Comparison of ENCODE assay signal across 15 mouse cellular contexts in genomic region chr8:70511770-70512169, GRCm38 (mm10). TPM values are rescaled to one million over a fixed set of nuclear protein-coding genes. Genes with fewer than 3 reads are reported as not detected.
DNase-seq lines count a peak whose midpoint lies in the region; ATAC-seq and TF ChIP-seq lines count a peak whose summit lies in the region.
"Had no signal": no experiment of that assay in that cellular context is flagged by ENCODE, and none has a peak within 500 bp of the region (broad histone marks: within the 10 kb centered on the region; RNA-seq: fewer than 3 reads in every experiment).

No protein-coding gene starts in this region.

- H3K4me3 ChIP-seq in forebrain, embryonic 12.5 days (replicated peaks) = no peak overlapping the region
- no peak overlapping the region for H3K4me3 ChIP-seq in forebrain, embryonic 16.5 days (replicated peaks; ENCODE audit: low read length)
- H3K4me3 ChIP-seq in layer of hippocampus, adult 2 months = no peak overlapping the region
- peak overlapping the region; percentile 77; the same call in 1 of the 2 replicates for H3K4me3 ChIP-seq in embryonic facial prominence, embryonic 15.5 days (replicated peaks)

- DNase-seq in layer of hippocampus, adult 2 months (ENCODE audit: low spot score in 2 of 2) = no peak
- no peak for DNase-seq in layer of hippocampus, adult 18-20 months (ENCODE audit: low spot score in 2 of 2)
- DNase-seq in CD4-positive helper T cell, adult 2 months (ENCODE audit: low read depth, low spot score) = peak; percentile 13
- DNase-seq in urinary bladder, adult 18-20 months (ENCODE audit: low spot score in 2 of 2) = no peak
- DNase-seq in testis, postnatal 10 days (ENCODE audit: low spot score) = no peak
- DNase-seq: adrenal gland, postnatal 14 days; B cell, adult 2 months; cerebellum, adult 11-12 months; heart, postnatal 10 days; kidney, adult 2 months; layer of hippocampus, postnatal 36 days had no signal

- H3K4me2 ChIP-seq in forebrain, embryonic 12.5 days = no peak overlapping the region
- H3K4me2 ChIP-seq in forebrain, embryonic 16.5 days (ENCODE audit: low read length) = no peak overlapping the region
- no peak overlapping the region for H3K4me2 ChIP-seq in embryonic facial prominence, embryonic 15.5 days (replicated peaks)

- H3K36me3 ChIP-seq in forebrain, embryonic 12.5 days (replicated peaks) = peaks cover 54% of the 10 kb centered on the region
- H3K36me3 ChIP-seq in forebrain, embryonic 16.5 days (ENCODE audit: control insufficient read depth, insufficient read depth) = peaks cover 11% of the 10 kb centered on the region
- peaks cover 54% of the 10 kb centered on the region for H3K36me3 ChIP-seq in embryonic facial prominence, embryonic 15.5 days

- H3K9me3 ChIP-seq in forebrain, embryonic 12.5 days = no peaks in the 10 kb centered on the region
- no peaks in the 10 kb centered on the region for H3K9me3 ChIP-seq in forebrain, embryonic 16.5 days (ENCODE audit: control insufficient read depth, low read length)
- H3K9me3 ChIP-seq in embryonic facial prominence, embryonic 15.5 days (replicated peaks) = no peaks in the 10 kb centered on the region

- H3K9ac ChIP-seq in forebrain, embryonic 12.5 days = peak overlapping the region; percentile 98; the same call in 1 of the 2 replicates
- no peak overlapping the region for H3K9ac ChIP-seq in forebrain, embryonic 16.5 days (replicated peaks; ENCODE audit: low read depth, low read length)
- H3K9ac ChIP-seq in embryonic facial prominence, embryonic 15.5 days = no peak overlapping the region

- ATAC-seq in forebrain, embryonic 12.5 days (ENCODE audit: low FRiP score) = no peak
- no peak for ATAC-seq in forebrain, embryonic 16.5 days
- no peak for ATAC-seq in embryonic facial prominence, embryonic 15.5 days (ENCODE audit: insufficient number of reproducible peaks, low FRiP score, low TSS enrichment, low read depth)

- TF ChIP-seq CTCF in layer of hippocampus, adult 2 months (conservative IDR thresholded peaks at IDR 0.05) = no peak

- no peak overlapping the region for H3K27ac ChIP-seq in forebrain, embryonic 12.5 days
- no peak overlapping the region for H3K27ac ChIP-seq in forebrain, embryonic 16.5 days (ENCODE audit: low read length)
- H3K27ac ChIP-seq in layer of hippocampus, adult 2 months = 0 out of 2 replicates have a peak overlapping the region, but pooled peaks have one; percentile 93
- H3K27ac ChIP-seq in embryonic facial prominence, embryonic 15.5 days (replicated peaks) = no peak overlapping the region

- 95% methylated on average over 2 of the region's 2 CpGs for whole genome bisulfite sequencing in forebrain, embryonic 12.5 days
- 94% methylated on average over 2 of the region's 2 CpGs for WGBS in forebrain, embryonic 16.5 days
- 94% methylated on average over 2 of the region's 2 CpGs for WGBS in embryonic facial prominence, embryonic 15.5 days

- peaks cover 25% of the 10 kb centered on the region for H3K4me1 ChIP-seq in forebrain, embryonic 12.5 days
- H3K4me1 ChIP-seq in forebrain, embryonic 16.5 days (replicated peaks; ENCODE audit: control insufficient read depth, insufficient read depth, low read length) = peaks cover 18% of the 10 kb centered on the region
- H3K4me1 ChIP-seq in embryonic facial prominence, embryonic 15.5 days = peaks cover 27% of the 10 kb centered on the region

- no peaks in the 10 kb centered on the region for H3K27me3 ChIP-seq in forebrain, embryonic 12.5 days
- no peaks in the 10 kb centered on the region for H3K27me3 ChIP-seq in forebrain, embryonic 16.5 days (replicated peaks; ENCODE audit: control insufficient read depth, insufficient read depth, low read length)
- H3K27me3 ChIP-seq in embryonic facial prominence, embryonic 15.5 days = no peaks in the 10 kb centered on the region

RNA-seq across cellular contexts. Expression of gene Uba52, which starts 1.2 kb away (rescaled TPM):
- 692 and 734 TPM in 2 replicates for polyA plus RNA-seq in forebrain, embryonic 12.5 days (2016; fragmentation: Nextera tagmentation; extraction: Ambion mirVana)
- polyA plus RNA-seq in forebrain, embryonic 16.5 days (2015; fragmentation: Nextera tagmentation; extraction: Ambion mirVana) = 660 and 697 TPM in 2 replicates
- 1,000 to 10,000 TPM in 1 of 2 experiments, 100 to 1,000 TPM in 1; 970 to 1,000 TPM for total RNA-seq in layer of hippocampus, adult 2 months (2021)
- total RNA-seq in layer of hippocampus, adult 18-20 months (2021) = 1,000 to 10,000 TPM; 1,062 to 1,079 TPM
- 940 and 1,016 TPM in 2 replicates for polyA plus RNA-seq in embryonic facial prominence, embryonic 15.5 days (2015; fragmentation: Nextera tagmentation; extraction: Ambion mirVana)

RNA-seq across cellular contexts. Expression of gene Rex1bd, which starts 5.2 kb away (rescaled TPM):
- polyA plus RNA-seq in forebrain, embryonic 12.5 days (2016; fragmentation: Nextera tagmentation; extraction: Ambion mirVana) = 126 and 127 TPM in 2 replicates
- polyA plus RNA-seq in forebrain, embryonic 16.5 days (2015; fragmentation: Nextera tagmentation; extraction: Ambion mirVana) = 149 and 157 TPM in 2 replicates
- total RNA-seq in layer of hippocampus, adult 2 months (2021) = 10 to 100 TPM; 93.9 to 98.1 TPM
- total RNA-seq in layer of hippocampus, adult 18-20 months (2021) = 100 to 1,000 TPM in 1 of 2 experiments, 10 to 100 TPM in 1; 96.5 to 104 TPM
- polyA plus RNA-seq in embryonic facial prominence, embryonic 15.5 days (2015; fragmentation: Nextera tagmentation; extraction: Ambion mirVana) = 155 and 174 TPM in 2 replicates

RNA-seq across cellular contexts. Expression of gene Fkbp8, which starts 15.8 kb away (rescaled TPM):
- polyA plus RNA-seq in forebrain, embryonic 12.5 days (2016; fragmentation: Nextera tagmentation; extraction: Ambion mirVana) = 309 and 314 TPM in 2 replicates
- polyA plus RNA-seq in forebrain, embryonic 16.5 days (2015; fragmentation: Nextera tagmentation; extraction: Ambion mirVana) = 402 and 462 TPM in 2 replicates
- total RNA-seq in layer of hippocampus, adult 2 months (2021) = 100 to 1,000 TPM; 447 to 453 TPM
- 100 to 1,000 TPM; 450 to 467 TPM for total RNA-seq in layer of hippocampus, adult 18-20 months (2021)
- 310 and 324 TPM in 2 replicates for polyA plus RNA-seq in embryonic facial prominence, embryonic 15.5 days (2015; fragmentation: Nextera tagmentation; extraction: Ambion mirVana)

RNA-seq across cellular contexts. Expression of gene Kxd1, which starts 16.0 kb away (rescaled TPM):
- 45.6 and 50.8 TPM in 2 replicates for polyA plus RNA-seq in forebrain, embryonic 12.5 days (2016; fragmentation: Nextera tagmentation; extraction: Ambion mirVana)
- 45.5 and 45.9 TPM in 2 replicates for polyA plus RNA-seq in forebrain, embryonic 16.5 days (2015; fragmentation: Nextera tagmentation; extraction: Ambion mirVana)
- total RNA-seq in layer of hippocampus, adult 2 months (2021) = 10 to 100 TPM; 37.2 to 40.7 TPM
- total RNA-seq in layer of hippocampus, adult 18-20 months (2021) = 10 to 100 TPM; 40.6 to 45.6 TPM
- 57.7 and 59.1 TPM in 2 replicates for polyA plus RNA-seq in embryonic facial prominence, embryonic 15.5 days (2015; fragmentation: Nextera tagmentation; extraction: Ambion mirVana)

RNA-seq across cellular contexts. Expression of gene Crlf1, which starts 18.8 kb away (rescaled TPM):
- polyA plus RNA-seq in forebrain, embryonic 12.5 days (2016; fragmentation: Nextera tagmentation; extraction: Ambion mirVana) = 1.6 and 2.8 TPM in 2 replicates
- polyA plus RNA-seq in forebrain, embryonic 16.5 days (2015; fragmentation: Nextera tagmentation; extraction: Ambion mirVana) = 6.1 and 8.2 TPM in 2 replicates
- 10 to 100 TPM; 44.5 to 47.1 TPM for total RNA-seq in layer of hippocampus, adult 2 months (2021)
- total RNA-seq in layer of hippocampus, adult 18-20 months (2021) = 10 to 100 TPM; 33.1 to 38.2 TPM
- polyA plus RNA-seq in embryonic facial prominence, embryonic 15.5 days (2015; fragmentation: Nextera tagmentation; extraction: Ambion mirVana) = 151 and 159 TPM in 2 replicates
- total RNA-seq: adrenal gland, postnatal 14 days; liver, adult 2 months had no signal
- polyA plus RNA-seq: liver, adult 2 months had no signal
